Mouse (Mus musculus) MEL (cell line): Measurements from ENCODE around the gene Tnfsf9. TPM values are rescaled to one million over a fixed set of nuclear protein-coding genes. Genes with fewer than 3 reads are reported as not detected.

Experiments used
- DNase-seq: peaks from one replicate; pipeline ENCODE4 v3.0.0; 2011; ENCODE audit warnings: low read depth, low spot score
- H3K27ac ChIP-seq: 2 replicates; pipeline ENCODE4 v1.5.1; 2012; ENCODE audit warnings: low read depth, mild to moderate bottlenecking, control low read depth, low read length, moderate library complexity; ENCODE audit not compliant: control insufficient read depth
- H3K27me3 ChIP-seq, 2 experiments: fragments of 150-350 bp in 1 of 2; sonication (generic) in 1 of 2; 2 replicates each; pipeline ENCODE4 v1.6.1; 2012; ENCODE audit warnings: low read length in 2 of 2, mild to moderate bottlenecking in 2 of 2, improper control_type of control experiment in 1 of 2, moderate library complexity in 1 of 2; ENCODE audit not compliant: insufficient read depth in 2 of 2, control insufficient read depth in 1 of 2
- H3K36me3 ChIP-seq, 2 experiments: 2 replicates each; pipeline ENCODE4 v1.6.1; 2012 to 2014; ENCODE audit warnings: low read length in 2 of 2, improper control_type of control experiment in 1 of 2, inconsistent platforms in 1 of 2, mild to moderate bottlenecking in 1 of 2; ENCODE audit not compliant: insufficient read depth in 2 of 2, control insufficient read depth in 1 of 2
- H3K4me1 ChIP-seq, 2 experiments: fragments of 150-350 bp in 1 of 2; sonication (generic) in 1 of 2; 2 replicates each; pipeline ENCODE4 v1.6.1; 2012; ENCODE audit warnings: low read length in 2 of 2, improper control_type of control experiment in 1 of 2, mild to moderate bottlenecking in 1 of 2; ENCODE audit not compliant: insufficient read depth in 2 of 2, control insufficient read depth in 1 of 2
- H3K4me3 ChIP-seq, 2 experiments: fragments of 150-350 bp in 1 of 2; sonication (generic) in 1 of 2; 2 replicates each; pipeline ENCODE4 v1.5.1; 2012; ENCODE audit warnings: low read depth in 2 of 2, low read length in 2 of 2, mild to moderate bottlenecking in 2 of 2, moderate library complexity in 2 of 2, control low read depth in 1 of 2, improper control_type of control experiment in 1 of 2; ENCODE audit not compliant: control insufficient read depth in 1 of 2, insufficient read depth in 1 of 2
- H3K79me2 ChIP-seq: 2 replicates; pipeline ENCODE4 v1.6.1; 2012; ENCODE audit warnings: mild to moderate bottlenecking, low read length, moderate library complexity; ENCODE audit not compliant: control insufficient read depth, poor library complexity, insufficient read depth
- H3K9ac ChIP-seq: 2 replicates; pipeline ENCODE4 v1.6.1; 2012; ENCODE audit warnings: low read depth, mild to moderate bottlenecking, control low read depth, low read length, moderate library complexity; ENCODE audit not compliant: control insufficient read depth, poor library complexity, severe bottlenecking
- H3K9me3 ChIP-seq: fragments of 150-350 bp; sonication (generic); replicated peaks from 2 replicates; pipeline ENCODE4 v1.6.1; 2012; ENCODE audit warnings: mild to moderate bottlenecking, low read length, improper control_type of control experiment, moderate library complexity; ENCODE audit not compliant: insufficient read depth
- CHD1 ChIP-seq: IDR thresholded peaks from 2 replicates; pipeline ENCODE4 v1.6.1; 2012; ENCODE audit warnings: low read depth, mild to moderate bottlenecking, inconsistent platforms, low read length, improper control_type of control experiment
- CTCF ChIP-seq, 3 experiments: IDR thresholded peaks in 2 of 3; conservative IDR thresholded peaks in 1 of 3; 2 replicates each; pipeline ENCODE4 v1.5.1; 2011 to 2012; ENCODE audit warnings: low read length in 3 of 3, low read depth in 2 of 3, mild to moderate bottlenecking in 2 of 3, improper control_type of control experiment in 1 of 3, inconsistent platforms in 1 of 3, mixed read lengths in 1 of 3, moderate library complexity in 1 of 3; ENCODE audit not compliant: control insufficient read depth in 1 of 3, insufficient read depth in 1 of 3, poor library complexity in 1 of 3, severe bottlenecking in 1 of 3
- ETS1 ChIP-seq: IDR thresholded peaks from 2 replicates; pipeline ENCODE4 v1.6.1; 2012; ENCODE audit warnings: low read depth, mild to moderate bottlenecking, inconsistent platforms, low read length, improper control_type of control experiment, moderate library complexity
- KAT2A ChIP-seq: conservative IDR thresholded peaks from 2 replicates; pipeline ENCODE4 v1.6.1; 2012; ENCODE audit warnings: low read depth, low read length, improper control_type of control experiment, inconsistent platforms
- MAZ ChIP-seq: IDR thresholded peaks from 2 replicates; pipeline ENCODE4 v1.6.1; 2012; ENCODE audit warnings: low read depth, mild to moderate bottlenecking, inconsistent platforms, low read length, improper control_type of control experiment
- MEF2A ChIP-seq: IDR thresholded peaks from 2 replicates; pipeline ENCODE4 v1.6.1; 2014; ENCODE audit warnings: low read depth, mild to moderate bottlenecking, inconsistent platforms, low read length, improper control_type of control experiment; ENCODE audit not compliant: poor library complexity, insufficient replicate concordance, severe bottlenecking; ENCODE audit errors: extremely low read depth
- MYB ChIP-seq: IDR thresholded peaks from 2 replicates; pipeline ENCODE4 v1.6.1; 2011; ENCODE audit warnings: mild to moderate bottlenecking, low read depth, low read length, improper control_type of control experiment
- NELFE ChIP-seq: IDR thresholded peaks from 2 replicates; pipeline ENCODE4 v1.6.1; 2011; ENCODE audit warnings: low read depth, low read length, improper control_type of control experiment
- POLR2AphosphoS5 ChIP-seq: IDR thresholded peaks from 2 replicates; pipeline ENCODE4 v1.6.1; 2012; ENCODE audit warnings: low read depth, borderline replicate concordance, mild to moderate bottlenecking, inconsistent platforms, low read length, moderate library complexity, mixed read lengths
- RAD21 ChIP-seq: IDR thresholded peaks from 2 replicates; pipeline ENCODE4 v1.6.1; 2011; ENCODE audit warnings: mild to moderate bottlenecking, low read depth, low read length, improper control_type of control experiment
- SMC3 ChIP-seq: IDR thresholded peaks from 2 replicates; pipeline ENCODE4 v1.6.1; 2011; ENCODE audit warnings: low read depth, low read length, improper control_type of control experiment
- TBP ChIP-seq: IDR thresholded peaks from 2 replicates; pipeline ENCODE4 v1.8.0; 2011; ENCODE audit warnings: low read depth, low read length, improper control_type of control experiment
- TCF12 ChIP-seq: IDR thresholded peaks from 2 replicates; pipeline ENCODE4 v1.6.1; 2014; ENCODE audit warnings: low read depth, mild to moderate bottlenecking, inconsistent platforms, low read length, improper control_type of control experiment, moderate library complexity
- ZC3H11A ChIP-seq: IDR thresholded peaks from 2 replicates; pipeline ENCODE4 v1.6.1; 2012; ENCODE audit warnings: low read depth, mild to moderate bottlenecking, inconsistent platforms, low read length, improper control_type of control experiment
- polyA plus RNA-seq, 2 experiments: library from polyadenylated mRNA; stranded (reverse) in 1 of 2; unstranded in 1 of 2; fragments of >175 nt in 1 of 2; fragments of >200 nt in 1 of 2; gene quantifications; 2 replicates each; pipeline versions ENCODE4 v1.2.1 to v1.2.4; 2012; ENCODE audit warnings: low replicate concordance in 2 of 2, low read depth in 1 of 2; ENCODE audit not compliant: insufficient read length in 2 of 2, insufficient read depth in 1 of 2, missing spikeins in 1 of 2
- total RNA-seq: library from RNA; depleted of rRNA; stranded (reverse); fragments of 300-350 nt; gene quantifications from 2 replicates; pipeline ENCODE4 v1.2.3, GENCODE M21; 2012

The Tnfsf9 gene
- total and polyA plus RNA-seq, 3 experiments = 2.0 to 3.4 TPM; not detected in 1

GRCm38 (mm10) chr17:57099629-57100325 lies 5.3 kb upstream of the Tnfsf9 start:
- TF ChIP-seq SMC3 (peak; percentile 22; the same call in 1 of the 2 replicates), RAD21 (peak; percentile 19), CTCF (IDR thresholded peaks at IDR 0.05 in 2 of 3, conservative IDR thresholded peaks at IDR 0.05 in 1 of 3; ENCODE audit: control insufficient read depth in 1 of 3, insufficient read depth in 1 of 3, low read depth in 2 of 3, low read length in 3 of 3, poor library complexity in 1 of 3, severe bottlenecking in 1 of 3) (peak in 1 of 3 experiments; percentile 16; a peak in 2 of 6 replicates), ETS1 (no peak), MEF2A (no peak)
- peaks cover 0 to 5% of the 10 kb centered on the region in 2 experiments; a peak in 2 of 4 replicates for H3K36me3 ChIP-seq
- DNase-seq = no peak
- H3K9me3 ChIP-seq = no peaks in the 10 kb centered on the region
- H3K79me2 ChIP-seq = no peaks in the 10 kb centered on the region
- no peak overlapping the region for H3K9ac ChIP-seq
- peaks cover 0 to 7% of the 10 kb centered on the region in 2 experiments; a peak in 2 of 4 replicates for H3K4me1 ChIP-seq
- H3K4me3 ChIP-seq = no peak overlapping the region
- no peaks in the 10 kb centered on the region for H3K27me3 ChIP-seq
- H3K27ac ChIP-seq = no peak overlapping the region

- no peak overlapping the region for H3K4me3 ChIP-seq
- no peaks in the 10 kb centered on the region for H3K79me2 ChIP-seq
- H3K4me1 ChIP-seq = peaks cover 0 to 12% of the 10 kb centered on the region in 2 experiments; a peak in 3 of 4 replicates
- no peak for DNase-seq
- H3K27me3 ChIP-seq = no peaks in the 10 kb centered on the region
- no peaks in the 10 kb centered on the region for H3K9me3 ChIP-seq
- H3K9ac ChIP-seq = no peak overlapping the region
- peaks cover 0 to 9% of the 10 kb centered on the region in 2 experiments; a peak in 2 of 4 replicates for H3K36me3 ChIP-seq
- no peak overlapping the region for H3K27ac ChIP-seq
- no peak for TF ChIP-seq TCF12
- TF ChIP-seq KAT2A = no peak
- TF ChIP-seq MYB = no peak
Observed at GRCm38 (mm10) chr17:57102276-57102675, 2.8 kb upstream of the Tnfsf9 start.

GRCm38 (mm10) chr17:57104496-57104895 lies 629 bp upstream of the Tnfsf9 start:
- peak; percentile 41 for DNase-seq

More at GRCm38 (mm10) chr17:57104496-57104895, 629 bp upstream of the Tnfsf9 start:
- Histone ChIP-seq H3K4me3 (peak overlapping the region; percentile 67 to 96), H3K9ac (peak overlapping the region; percentile 63), H3K79me2 (no peaks in the 10 kb centered on the region), H3K36me3 (peaks cover 0 to 20% of the 10 kb centered on the region in 2 experiments; a peak in 2 of 4 replicates), H3K4me1 (peaks cover 0 to 27% of the 10 kb centered on the region in 2 experiments; a peak in 3 of 4 replicates), H3K27ac (no peak overlapping the region; the same call in 1 of the 2 replicates), H3K9me3 (no peaks in the 10 kb centered on the region), H3K27me3 (no peaks in the 10 kb centered on the region)
- TF ChIP-seq TBP = no peak
- TF ChIP-seq ETS1 = no peak
- TF ChIP-seq ZC3H11A = no peak
- no peak for TF ChIP-seq CHD1
- TF ChIP-seq NELFE = 0 out of 2 replicates have a peak, but pooled peaks have one; percentile 7
- no peak for TF ChIP-seq MAZ
- no peak for TF ChIP-seq POLR2AphosphoS5
- no peak for TF ChIP-seq KAT2A
